Mouse (Mus musculus) cortical plate, adult 2 months (tissue): ENCODE measurements around the gene Chml. TPM values are rescaled to one million over a fixed set of nuclear protein-coding genes. Genes with fewer than 3 reads are reported as not detected.

Experiments
- H3K27ac ChIP-seq: fragments of 200-500 bp; 2 replicates; pipeline ENCODE4 v1.5.1; 2012; ENCODE audit warnings: low read length, control low read depth, inconsistent platforms; ENCODE audit not compliant: insufficient read depth
- H3K4me1 ChIP-seq: fragments of 200-500 bp; 2 replicates; pipeline ENCODE4 v1.6.1; 2011; ENCODE audit warnings: low read length; ENCODE audit not compliant: control insufficient read depth, insufficient read depth
- H3K4me3 ChIP-seq: fragments of 200-500 bp; 2 replicates; pipeline ENCODE4 v1.5.1; 2011; ENCODE audit warnings: mild to moderate bottlenecking, low read length, control low read depth; ENCODE audit not compliant: insufficient read depth
- CTCF ChIP-seq: fragments of 200-500 bp; IDR thresholded peaks from 2 replicates; pipeline ENCODE4 v1.5.1; 2011; ENCODE audit warnings: mild to moderate bottlenecking, control low read depth, low read length; ENCODE audit not compliant: insufficient read depth; ENCODE audit errors: extremely low read depth
- POLR2A ChIP-seq: fragments of 200-500 bp; IDR thresholded peaks from 2 replicates; pipeline ENCODE4 v1.6.1; 2011; ENCODE audit warnings: mild to moderate bottlenecking, low read length, control low read depth; ENCODE audit not compliant: insufficient read depth; ENCODE audit errors: extremely low read depth
- polyA plus RNA-seq: library from polyadenylated mRNA; depleted of rRNA; stranded (reverse); fragments of >200 nt; gene quantifications from 2 replicates; pipeline ENCODE4 v1.2.3, GENCODE M21; 2012; rRNA removed

Gene Chml
- polyA plus RNA-seq, 1 experiment, result 3.5 TPM

DNA sequence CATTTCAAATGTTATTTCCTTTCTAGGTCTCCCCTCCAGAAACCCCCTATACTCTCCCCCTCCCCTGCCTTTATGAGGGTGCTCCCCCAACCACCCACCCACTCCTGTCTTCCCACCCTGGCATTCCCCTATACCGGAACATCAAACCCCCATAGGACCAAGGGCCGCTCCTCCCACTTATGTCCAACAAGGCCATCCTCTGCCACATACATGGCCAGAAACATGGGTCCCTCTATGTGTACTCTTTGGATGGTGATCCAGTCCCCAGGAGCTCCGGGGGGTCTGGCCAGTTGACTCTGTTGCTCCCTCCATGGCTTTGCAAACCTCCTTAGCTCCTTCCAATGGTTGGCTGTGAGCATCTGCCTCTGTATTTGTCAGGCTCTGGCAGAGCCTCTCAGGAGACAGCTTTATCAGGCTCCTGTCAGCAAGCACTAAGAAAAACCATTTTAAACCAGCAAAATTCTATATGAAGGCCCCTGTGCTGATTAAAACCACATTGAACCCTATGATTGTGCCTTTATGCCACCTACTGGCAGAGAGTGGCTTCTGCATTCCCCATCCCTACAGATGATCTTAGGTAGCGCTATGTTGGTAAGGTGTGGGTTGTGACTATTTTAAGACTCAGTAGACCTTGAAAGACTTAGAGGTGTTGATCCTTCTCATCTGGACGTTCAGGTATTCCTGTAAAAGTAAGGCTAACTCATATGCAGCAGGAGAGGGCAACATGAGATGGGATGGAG is 23.9 kb downstream of the Chml start:
- TF ChIP-seq POLR2A, result no peak
- peak; percentile 72 for TF ChIP-seq CTCF
- Histone ChIP-seq H3K4me3 (no peak overlapping the region), H3K4me1 (no peaks in the 10 kb centered on the region; the same call in 1 of the 2 replicates), H3K27ac (no peak overlapping the region)

DNA sequence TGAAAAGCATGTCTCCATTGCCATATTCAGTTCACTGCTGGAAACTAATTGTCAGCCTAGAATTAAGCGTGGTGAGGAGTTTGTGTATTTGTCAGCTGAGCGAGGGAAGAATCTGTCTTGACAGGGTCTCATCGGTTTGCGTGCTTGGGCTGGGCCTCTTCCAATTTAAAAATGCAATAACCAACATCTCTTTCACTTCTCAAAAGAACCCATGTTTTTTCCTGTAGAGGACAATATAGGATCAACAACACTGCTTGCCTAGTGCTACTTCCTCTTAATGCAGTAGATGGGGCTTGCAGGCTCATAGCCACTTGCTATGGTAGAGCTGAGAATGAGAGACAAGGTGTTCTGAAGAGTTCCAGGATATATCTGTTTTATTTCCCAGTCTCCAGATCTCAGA is 32.8 kb downstream of the Chml start:
- Histone ChIP-seq H3K4me3 (no peak overlapping the region), H3K4me1 (no peaks in the 10 kb centered on the region), H3K27ac (no peak overlapping the region)
- TF ChIP-seq CTCF (no peak), POLR2A (no peak)

DNA sequence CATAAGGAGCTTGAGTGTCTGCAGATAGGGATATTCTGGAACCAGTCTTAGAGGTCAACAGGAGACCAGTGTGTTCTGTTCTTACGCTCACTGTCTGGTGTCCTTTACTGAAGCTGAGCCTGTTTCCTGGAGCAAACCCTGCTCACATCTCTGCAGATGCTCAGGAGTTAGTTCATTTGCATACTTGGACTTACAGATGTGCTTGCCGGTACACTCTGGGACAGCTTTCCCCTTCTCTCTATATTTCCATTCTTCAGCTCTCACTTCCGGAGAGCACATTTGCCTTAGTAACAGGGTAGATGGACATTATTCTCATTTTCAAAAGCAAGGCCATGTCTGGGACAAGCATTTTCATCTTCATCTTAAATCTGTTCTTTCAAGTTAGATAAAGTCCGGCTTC is 44.1 kb downstream of the Chml start:
- no peaks in the 10 kb centered on the region for H3K4me1 ChIP-seq
- TF ChIP-seq POLR2A (no peak), CTCF (no peak)
- no peak overlapping the region for H3K27ac ChIP-seq
- H3K4me3 ChIP-seq, result no peak overlapping the region

DNA sequence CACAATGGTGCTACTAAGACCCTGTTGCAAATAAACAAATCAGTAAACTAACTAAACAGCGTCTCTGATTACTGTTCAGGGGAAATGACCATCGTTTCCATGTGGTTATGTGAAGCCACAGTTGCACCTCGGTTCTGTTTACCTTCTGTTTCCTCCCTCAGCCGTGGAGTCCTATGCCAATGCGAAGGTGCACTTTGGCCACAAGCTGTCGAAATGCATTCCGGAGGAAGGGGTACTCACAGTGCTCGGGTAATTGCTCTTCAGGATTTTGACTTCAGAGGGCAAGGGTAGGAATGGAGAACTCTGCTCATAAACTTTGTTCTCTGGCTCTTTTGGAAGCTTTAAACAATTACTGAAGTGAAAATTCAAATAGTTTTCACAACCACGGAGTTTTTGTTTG is 45.7 kb downstream of the Chml start:
- Histone ChIP-seq H3K4me3 (no peak overlapping the region), H3K27ac (no peak overlapping the region), H3K4me1 (no peaks in the 10 kb centered on the region)
- TF ChIP-seq POLR2A (no peak), CTCF (no peak)

DNA sequence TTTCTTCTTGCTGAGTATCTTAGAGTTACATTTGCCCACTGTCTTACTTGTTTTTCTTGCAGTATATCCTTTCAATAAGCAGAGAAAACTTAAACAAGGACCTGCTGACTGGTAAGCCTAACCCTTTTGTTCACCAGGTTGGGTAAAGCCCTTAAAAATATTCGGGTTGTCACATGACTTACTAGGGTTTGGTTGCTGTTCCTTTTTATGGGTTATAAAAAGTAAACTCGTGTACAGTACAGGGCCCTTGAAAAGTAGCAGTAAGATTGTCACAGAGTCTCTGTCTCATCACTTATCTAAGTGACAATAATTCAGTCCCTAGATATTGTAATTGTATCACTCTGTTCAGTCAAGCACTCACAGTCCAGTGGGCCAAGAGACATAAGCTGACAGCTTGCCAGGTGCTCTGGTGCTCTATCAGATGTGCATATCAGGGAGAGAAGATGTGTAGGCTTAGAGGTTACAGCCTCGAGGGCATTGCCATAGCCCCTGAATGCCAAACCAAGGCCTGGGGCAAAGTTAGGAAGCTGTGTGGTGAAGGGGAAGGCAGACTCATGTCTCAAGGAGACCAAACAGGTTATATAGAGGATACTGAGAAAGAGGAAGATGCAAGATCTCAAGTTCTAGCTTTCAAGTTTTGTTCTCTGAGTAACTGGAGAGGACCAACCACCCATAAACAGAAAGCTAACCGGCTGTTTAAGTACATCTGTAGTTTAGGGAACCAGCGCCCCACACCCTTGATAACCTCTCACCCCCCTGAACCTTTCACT is 49.0 kb downstream of the Chml start:
- Histone ChIP-seq H3K4me3 (no peak overlapping the region), H3K4me1 (no peaks in the 10 kb centered on the region), H3K27ac (no peak overlapping the region)
- TF ChIP-seq CTCF (no peak), POLR2A (no peak)

DNA sequence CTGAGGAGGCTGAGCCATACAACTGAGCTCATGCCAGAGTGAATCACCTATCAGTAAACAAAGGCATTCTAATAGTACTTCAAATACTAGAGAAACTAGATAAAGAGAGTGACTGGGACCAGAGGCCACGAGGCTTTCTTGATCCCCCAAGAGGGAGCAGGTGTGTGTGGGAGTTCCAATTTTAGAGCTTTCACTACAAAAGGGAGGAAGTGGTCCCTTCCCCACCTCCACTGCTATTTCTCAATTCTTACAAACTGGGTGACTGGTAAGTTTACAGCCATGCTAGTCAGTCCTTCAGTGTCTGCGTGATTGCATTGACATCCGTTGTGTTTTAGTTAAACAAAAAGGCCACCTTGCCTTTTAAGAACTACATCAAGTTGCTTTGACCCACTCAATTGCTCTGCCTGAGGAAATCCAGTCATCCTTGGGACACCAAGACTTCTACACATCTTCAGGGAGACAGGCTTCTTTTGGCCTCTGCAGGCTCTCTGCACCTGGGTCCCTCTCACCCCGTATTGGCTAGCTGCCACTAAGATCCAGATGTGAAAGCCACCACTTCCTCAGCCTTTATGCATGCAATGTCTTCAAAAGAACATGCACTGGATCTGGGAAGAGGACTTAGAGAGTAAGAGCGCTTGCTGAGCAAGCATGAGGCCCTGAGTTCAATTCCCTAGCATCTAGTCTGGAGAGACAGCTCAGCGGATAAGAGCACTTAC is 52.1 kb downstream of the Chml start:
- H3K4me1 ChIP-seq, result no peaks in the 10 kb centered on the region
- H3K4me3 ChIP-seq, result no peak overlapping the region
- no peak overlapping the region for H3K27ac ChIP-seq
- TF ChIP-seq POLR2A (no peak), CTCF (no peak)

DNA sequence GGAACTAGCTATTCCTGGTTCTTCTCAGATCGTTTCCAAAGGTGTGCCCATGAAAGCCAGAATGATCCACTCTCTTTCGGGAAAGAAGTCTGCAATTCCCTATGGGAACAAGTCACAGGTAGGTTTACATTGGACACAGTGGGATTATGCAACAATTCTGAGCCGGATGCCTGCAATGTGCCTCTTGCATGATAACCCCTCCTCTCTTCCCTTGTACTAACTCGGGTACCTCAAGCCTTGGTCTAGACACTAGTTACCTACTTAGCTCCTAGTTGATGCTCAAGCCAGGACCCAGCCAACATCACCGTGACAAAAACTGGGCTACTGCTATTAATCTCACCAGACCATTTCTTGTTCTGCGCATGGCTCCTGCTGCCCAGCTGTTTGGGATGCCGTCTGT is 53.6 kb downstream of the Chml start:
- Histone ChIP-seq H3K4me3 (no peak overlapping the region), H3K27ac (no peak overlapping the region), H3K4me1 (no peaks in the 10 kb centered on the region)
- TF ChIP-seq CTCF, result no peak
- no peak for TF ChIP-seq POLR2A

DNA sequence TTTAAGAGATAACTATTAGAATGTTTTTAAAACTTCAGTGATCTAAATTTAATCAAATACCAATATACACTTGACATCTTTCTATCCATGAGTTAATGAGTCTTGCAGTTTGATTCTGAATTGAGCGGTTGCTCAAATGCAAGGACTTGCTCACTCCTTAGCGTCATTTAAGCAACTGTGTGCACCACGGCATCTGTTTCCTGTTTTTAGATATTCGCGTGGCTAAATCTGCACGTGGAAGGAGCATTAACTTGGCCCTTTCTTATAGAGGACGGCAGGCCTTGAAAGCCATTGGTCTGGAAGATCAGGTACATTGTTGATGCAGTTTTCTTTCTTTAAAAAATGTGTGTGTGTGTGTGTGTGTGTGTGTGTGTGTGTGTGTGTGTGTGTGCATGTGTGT is 55.0 kb downstream of the Chml start:
- no peak overlapping the region for H3K4me3 ChIP-seq
- no peak overlapping the region for H3K27ac ChIP-seq
- H3K4me1 ChIP-seq, result no peaks in the 10 kb centered on the region
- no peak for TF ChIP-seq CTCF
- TF ChIP-seq POLR2A, result no peak

DNA sequence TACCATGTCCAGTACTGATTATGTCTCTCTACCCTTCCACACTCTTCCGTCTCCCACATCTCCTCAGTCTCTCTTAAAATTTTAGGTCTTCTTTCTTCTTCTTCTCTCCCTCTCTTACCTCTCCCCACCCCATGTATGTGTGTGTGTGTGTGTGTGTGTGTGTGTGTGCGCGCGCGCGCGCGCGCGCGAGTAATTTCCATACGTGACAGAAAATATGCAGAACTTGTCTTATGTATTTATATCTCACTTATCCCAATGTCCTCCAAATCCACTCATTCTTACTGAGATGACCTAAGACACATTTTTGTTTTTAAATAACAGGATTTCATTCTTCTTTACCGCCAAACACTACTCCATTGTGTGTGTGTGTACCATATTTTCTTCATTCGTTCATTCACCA is 60.2 kb downstream of the Chml start:
- no peak overlapping the region for H3K27ac ChIP-seq
- TF ChIP-seq POLR2A (no peak), CTCF (no peak)
- H3K4me1 ChIP-seq, result no peaks in the 10 kb centered on the region
- H3K4me3 ChIP-seq, result no peak overlapping the region

Other genes with a start within 250 kb of the Chml start
- gene Rgs7, start 200.4 kb downstream of the Chml start, polyA plus RNA-seq, result 90.9 and 97.6 TPM in 2 replicates
- gene Kmo, start 72.5 kb downstream of the Chml start, polyA plus RNA-seq, result 0.08 and 0.10 TPM in 2 replicates
- gene Fh1, start 67.3 kb downstream of the Chml start, polyA plus RNA-seq, result 105 and 115 TPM in 2 replicates
- gene Opn3, start 125 bp downstream of the Chml start, polyA plus RNA-seq, result 3.8 and 4.2 TPM in 2 replicates
- 0.02 TPM in 1 of 2 replicates, not detected in the other for gene Wdr64, start 5.7 kb upstream of the Chml start, polyA plus RNA-seq
- 0.28 and 0.61 TPM in 2 replicates for gene Exo1, start 187.7 kb upstream of the Chml start, polyA plus RNA-seq
- 0.08 TPM in 1 of 2 replicates, not detected in the other for gene Gm38100, start 227.4 kb upstream of the Chml start, polyA plus RNA-seq